Mouse (Mus musculus): ENCODE data around the gene Sdhaf1.
A peak's percentile ranks its signal among the peaks of the same experiment; 100 is the strongest.

Sdhaf1 gene

DNA sequence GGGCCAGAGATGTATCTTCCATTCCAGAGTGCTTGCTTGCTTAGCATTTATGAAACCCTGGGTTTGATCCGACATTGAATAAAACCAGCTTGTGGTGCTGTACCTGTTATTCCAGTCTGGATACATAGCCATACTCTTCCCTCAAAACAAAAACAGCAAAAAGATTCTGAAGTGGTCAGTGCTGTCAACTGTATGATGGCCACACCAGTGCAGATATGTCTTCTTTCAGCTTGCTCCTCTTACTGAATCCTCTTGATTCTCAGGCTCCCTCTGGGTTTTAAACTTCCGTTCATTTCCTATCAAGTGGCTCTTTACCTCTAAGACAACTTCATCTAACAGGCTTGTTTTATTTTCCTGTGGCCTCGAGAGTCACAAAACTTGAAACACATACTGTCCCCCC is at the start of gene Sdhaf1:
Sdhaf1 (minus strand) TSS at position 101 of the 400 bp plus-strand sequence.
- no peak for DNase-seq (ENCODE audit: low spot score in 2 of 2)

GRCm38 (mm10) chr7:30367466-30367865 is 43.8 kb upstream of the Sdhaf1 start:
- no peak for DNase-seq (ENCODE audit: low spot score in 2 of 2)

DNA sequence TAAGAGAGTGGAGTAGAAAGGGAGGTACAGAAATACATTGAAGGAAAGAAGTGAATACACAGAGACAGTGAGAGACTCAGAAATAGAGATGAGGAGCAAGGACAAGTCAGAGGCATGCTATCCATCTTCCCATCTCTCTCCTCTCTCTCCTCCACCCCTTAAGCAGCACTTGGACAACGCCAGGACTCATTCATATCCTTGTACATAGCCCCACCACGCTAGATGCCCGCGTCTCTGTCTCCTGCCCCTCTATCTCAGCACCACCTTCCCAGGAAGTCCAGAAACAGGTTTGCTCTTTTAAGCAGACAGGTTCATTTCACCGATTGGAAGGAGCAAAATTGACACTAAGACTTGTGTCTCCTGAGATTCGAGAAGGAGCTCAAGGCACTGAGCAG is 39.6 kb upstream of the Sdhaf1 start:
- no peak for DNase-seq (ENCODE audit: low spot score in 2 of 2)

DNA sequence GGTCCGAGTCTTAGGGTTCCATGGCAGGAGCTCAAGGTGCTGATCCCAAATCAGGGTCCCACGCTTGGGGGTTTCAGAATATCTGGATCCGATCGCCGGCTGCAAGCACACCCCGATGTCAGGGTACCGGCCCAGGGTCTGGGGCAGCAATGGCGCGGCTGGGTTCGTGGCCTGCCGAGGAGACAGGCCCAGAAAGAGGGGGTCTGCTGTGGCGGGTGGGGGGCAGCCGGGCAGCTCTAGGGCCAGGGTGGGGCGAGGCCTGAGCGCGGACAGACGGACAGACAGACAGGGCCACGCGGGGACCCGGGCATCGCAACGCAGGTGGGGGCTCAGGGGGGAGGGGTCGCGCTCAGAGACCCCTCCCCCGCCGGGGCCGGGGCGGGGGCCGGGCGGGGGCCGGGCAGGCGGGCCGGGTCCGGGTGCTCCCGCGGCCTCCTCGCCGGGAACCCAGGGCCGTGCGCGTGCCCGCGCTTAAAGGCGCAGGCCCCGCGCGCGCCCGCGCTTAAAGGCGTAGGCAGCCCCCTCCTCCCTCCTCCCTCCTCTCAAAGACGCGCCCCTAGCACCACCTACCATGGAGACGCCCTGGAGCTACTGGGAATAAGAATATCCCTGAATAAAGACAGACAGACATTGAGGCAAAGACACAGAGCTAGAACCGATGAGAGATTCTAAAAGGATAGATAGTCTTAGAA is 39.1 kb upstream of the Sdhaf1 start, which contains the start of gene Lrfn3:
Lrfn3 (minus strand) TSS at position 121 of the 692 bp plus-strand sequence.
- no peak for DNase-seq (ENCODE audit: low spot score in 2 of 2)

DNA sequence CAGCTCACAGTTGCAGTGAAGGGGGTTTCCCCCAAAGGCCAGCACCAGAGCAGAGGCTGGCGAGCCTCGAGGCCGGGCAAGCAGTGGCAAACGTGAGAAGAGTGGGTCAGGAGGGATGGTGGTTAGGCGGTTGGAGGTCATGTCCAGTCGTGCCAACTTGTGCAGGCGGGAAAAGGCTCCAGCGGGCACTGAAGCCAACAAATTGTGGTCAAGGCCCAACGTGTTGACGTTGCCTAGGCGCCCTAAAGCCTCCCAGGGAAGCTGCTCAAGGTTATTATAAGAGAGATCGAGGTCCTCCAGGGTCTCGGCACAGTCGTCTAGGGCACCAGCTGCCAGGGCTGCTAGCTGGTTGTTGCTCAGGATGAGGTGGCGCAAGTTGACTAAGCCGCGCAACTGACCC is 36.3 kb upstream of the Sdhaf1 start:
- DNase-seq (ENCODE audit: low spot score in 2 of 2), result no peak

GRCm38 (mm10) chr7:30359276-30359865 is 35.7 kb upstream of the Sdhaf1 start:
- DNase-seq (ENCODE audit: low spot score in 2 of 2), result no peak

DNA sequence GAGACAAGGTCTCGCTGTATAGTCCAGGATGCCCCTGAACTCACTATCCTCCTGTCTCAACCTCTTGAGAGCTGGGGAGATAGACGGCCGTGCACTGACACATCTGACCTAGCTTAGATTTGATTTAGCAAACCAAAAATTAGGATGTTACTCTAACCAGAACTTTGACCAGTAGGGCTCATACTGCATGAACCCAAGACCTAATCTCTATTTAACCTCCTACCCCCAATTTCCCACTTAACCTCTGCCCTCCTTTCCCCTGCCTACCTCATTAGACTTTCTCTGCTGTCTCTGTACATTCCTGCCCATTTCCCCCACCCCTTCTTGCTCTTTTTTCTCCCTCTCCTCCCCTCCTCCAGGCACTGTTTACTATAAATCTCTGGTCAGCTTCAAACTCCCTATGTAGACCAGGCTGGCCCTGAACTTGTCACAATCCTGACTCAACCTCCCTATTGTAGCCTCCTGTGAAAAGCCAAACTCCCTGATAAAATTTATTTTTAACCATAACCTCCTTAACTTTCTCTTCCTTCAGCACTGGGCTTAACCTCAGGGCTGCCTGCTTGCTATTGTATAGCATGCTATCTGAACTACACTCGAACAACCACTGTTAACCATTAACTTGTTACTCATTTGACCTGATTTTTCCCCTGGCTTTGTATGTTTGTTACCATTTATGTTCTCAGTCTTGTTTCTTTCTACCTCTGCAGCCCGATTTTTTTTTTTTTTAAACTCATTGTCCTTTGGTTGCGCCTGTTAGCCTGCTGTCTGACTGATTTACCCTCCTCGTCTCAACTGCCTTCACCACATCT is 34.9 kb upstream of the Sdhaf1 start:
- DNase-seq (ENCODE audit: low spot score in 2 of 2), result no peak

GRCm38 (mm10) chr7:30354059-30354458 is 30.4 kb upstream of the Sdhaf1 start:
- DNase-seq (ENCODE audit: low spot score in 2 of 2), result no peak

DNA sequence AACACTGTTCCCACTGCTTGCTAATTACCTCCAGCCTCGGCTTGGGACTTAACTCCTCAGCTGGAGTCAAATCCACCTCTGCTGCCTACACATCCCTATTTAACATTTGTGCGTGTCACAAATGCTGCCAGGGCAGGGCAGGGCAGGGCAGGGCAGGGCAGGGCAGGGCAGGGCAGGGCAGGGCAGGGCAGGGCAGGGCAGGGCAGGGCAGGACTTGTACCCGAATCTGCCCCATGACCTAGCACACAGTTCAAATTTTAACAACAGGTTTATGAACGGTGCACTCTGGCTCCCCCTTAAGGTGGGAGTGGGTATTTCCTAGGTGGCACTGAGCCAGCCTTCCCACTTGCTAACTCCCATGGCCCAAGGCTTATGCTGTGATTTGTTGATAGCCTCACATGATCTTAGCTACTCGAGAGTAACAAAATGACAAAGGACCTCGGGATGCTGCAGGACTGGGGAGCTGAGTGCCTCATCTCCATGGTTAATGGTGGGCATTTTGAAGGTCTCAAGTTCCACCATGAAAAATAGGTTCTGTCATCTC is 29.7 kb upstream of the Sdhaf1 start:
- DNase-seq (ENCODE audit: low spot score in 2 of 2), result peak in 1 of 2 experiments; percentile 44

DNA sequence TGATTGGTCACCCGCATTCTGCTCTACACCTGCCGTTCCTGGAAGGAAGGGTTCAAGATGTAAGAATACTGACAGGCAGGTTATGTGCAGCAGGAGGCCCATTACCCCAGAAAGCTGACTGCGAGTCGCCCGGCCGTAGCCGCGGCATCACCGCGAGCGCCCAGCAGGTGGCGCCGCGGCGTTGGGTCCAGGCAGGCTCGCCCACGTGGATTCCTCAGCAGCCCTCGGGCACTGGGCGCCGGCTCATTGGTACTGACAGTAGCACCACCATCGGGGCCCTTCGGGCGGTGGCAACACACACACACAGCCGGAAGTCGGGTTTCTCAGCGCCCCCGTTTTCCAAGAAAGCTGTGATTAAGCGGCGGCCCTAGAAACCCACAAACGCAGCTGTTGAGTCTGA is 24.1 kb upstream of the Sdhaf1 start:
- DNase-seq (ENCODE audit: low spot score in 2 of 2), result peak; percentile 21 to 45

- peak in 1 of 2 experiments; percentile 50 for DNase-seq (ENCODE audit: low spot score in 2 of 2)
These were observed 23.1 kb upstream of the Sdhaf1 start for GRCm38 (mm10) chr7:30346635-30347379.

GRCm38 (mm10) chr7:30339432-30340109 is 15.9 kb upstream of the Sdhaf1 start:
- no peak for DNase-seq (ENCODE audit: low spot score in 2 of 2)

DNA sequence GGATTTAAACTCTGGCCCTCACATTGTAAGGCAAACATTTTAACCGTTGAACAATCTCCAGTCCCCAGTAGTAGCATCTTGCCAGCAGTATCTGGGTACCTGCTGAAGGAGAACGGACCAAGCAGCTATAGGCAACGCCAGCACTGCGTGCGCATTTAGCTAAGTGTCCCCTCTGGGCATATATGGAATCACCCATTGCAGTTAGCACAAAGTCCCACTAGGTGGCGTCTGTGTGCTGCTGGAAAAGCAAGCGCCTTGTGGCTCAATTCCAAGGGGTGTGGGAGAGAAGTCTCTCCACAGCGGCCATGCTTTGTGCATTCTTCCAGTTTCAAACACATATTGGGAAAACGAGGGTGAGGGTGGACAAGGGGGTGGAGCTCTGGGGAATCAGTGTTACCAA is 12.7 kb upstream of the Sdhaf1 start:
- peak; percentile 30 to 56 for DNase-seq (ENCODE audit: low spot score in 2 of 2)

DNA sequence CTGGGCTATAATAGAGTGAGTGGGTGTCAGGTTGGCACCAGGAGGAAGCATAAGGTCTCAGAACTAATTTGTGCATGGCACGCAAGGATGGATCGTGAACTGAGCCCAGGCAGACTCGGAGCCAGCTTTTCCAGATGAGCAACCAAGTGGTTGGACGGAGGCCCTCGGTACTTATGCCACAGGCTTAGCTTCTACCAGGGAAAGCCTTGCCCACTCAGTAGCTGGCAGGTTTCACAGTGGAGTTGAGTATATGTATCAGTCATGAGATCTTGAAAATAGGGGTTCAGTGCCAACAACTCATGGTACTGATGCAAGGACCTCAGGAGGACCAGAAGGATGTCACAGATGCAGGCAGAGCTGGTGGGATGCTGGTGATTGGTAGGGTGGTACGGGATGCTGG is 12.0 kb upstream of the Sdhaf1 start:
- no peak for DNase-seq (ENCODE audit: low spot score in 2 of 2)

DNA sequence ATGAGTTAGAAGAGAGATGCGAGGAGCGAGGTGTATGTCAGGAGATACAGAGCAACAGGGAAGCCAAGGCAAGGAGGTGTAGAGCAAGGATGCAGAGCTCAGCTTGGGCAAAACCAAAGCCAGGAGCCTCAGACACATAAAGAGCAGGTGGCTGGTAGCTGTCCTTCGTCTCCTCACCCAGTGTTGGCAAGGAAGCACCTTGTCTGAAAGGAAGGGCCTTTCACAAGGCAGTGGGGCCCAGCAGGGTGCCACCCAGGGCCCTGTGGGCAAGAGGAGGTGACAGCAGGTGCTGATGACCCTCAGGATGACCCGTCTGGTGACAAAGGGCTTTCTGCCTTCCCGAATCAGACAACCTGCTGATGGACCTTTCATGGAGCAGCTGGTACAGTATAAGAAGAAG is 10.9 kb upstream of the Sdhaf1 start:
- no peak for DNase-seq (ENCODE audit: low spot score in 2 of 2)

GRCm38 (mm10) chr7:30333436-30333835 is 9.7 kb upstream of the Sdhaf1 start:
- no peak for DNase-seq (ENCODE audit: low spot score in 2 of 2)

DNA sequence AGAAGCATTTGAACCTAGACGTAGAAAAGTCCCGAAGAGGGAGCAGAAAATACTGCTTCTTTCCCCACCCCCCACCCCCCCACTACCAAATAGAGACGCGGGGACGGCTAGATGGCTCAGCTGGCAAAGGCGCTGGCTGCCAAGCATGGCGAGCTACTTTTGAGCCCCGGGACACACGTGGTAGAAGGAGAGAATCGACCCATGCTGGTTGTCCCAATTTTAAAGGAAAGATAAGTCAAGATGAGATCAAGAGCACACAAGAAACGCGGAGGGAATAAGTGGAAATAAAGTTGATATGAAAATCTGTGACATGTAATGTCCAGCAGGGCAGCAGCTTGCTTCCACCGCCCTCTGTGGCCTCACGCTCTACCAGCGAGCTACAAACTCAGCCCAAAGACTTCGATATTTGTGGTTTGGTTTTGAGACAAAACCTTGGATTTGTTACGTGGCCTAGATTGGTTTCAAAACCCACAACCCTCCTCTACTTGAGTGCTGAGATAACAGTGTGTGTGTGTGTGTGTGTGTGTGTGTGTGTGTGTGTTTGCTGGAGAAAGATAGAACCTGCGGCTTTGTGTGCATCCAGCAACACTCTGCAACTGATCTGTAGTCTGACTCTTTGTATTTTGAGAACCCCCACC is 9.0 kb upstream of the Sdhaf1 start:
- DNase-seq (ENCODE audit: low spot score in 2 of 2), result no peak

- DNase-seq (ENCODE audit: low spot score in 2 of 2), result peak; percentile 19 to 64
These were observed 8.2 kb upstream of the Sdhaf1 start for GRCm38 (mm10) chr7:30331887-30332286.

DNA sequence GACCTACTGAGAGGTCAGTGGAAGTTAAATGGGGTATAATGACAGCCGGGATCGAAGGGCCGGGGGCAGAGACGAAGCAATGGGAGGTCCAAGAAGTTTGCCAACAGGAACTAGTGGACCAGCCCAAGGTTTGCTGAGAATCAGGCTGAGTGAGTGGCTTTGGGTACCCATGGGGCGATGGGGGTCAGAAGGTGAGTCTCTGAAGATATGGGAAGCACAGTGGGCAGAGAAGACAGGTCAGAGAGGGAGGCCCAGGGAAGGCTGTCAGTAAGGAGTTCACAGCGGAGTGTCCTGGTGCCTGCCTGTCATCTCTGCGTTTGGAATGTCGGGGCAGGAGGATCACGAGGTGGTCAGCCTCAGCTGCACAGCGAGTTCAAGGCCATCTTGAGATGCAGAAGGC is 4.7 kb upstream of the Sdhaf1 start:
- no peak for DNase-seq (ENCODE audit: low spot score in 2 of 2)

GRCm38 (mm10) chr7:30327140-30327539 is 3.4 kb upstream of the Sdhaf1 start:
- DNase-seq (ENCODE audit: low spot score in 2 of 2), result no peak

- no peak for DNase-seq (ENCODE audit: low spot score in 2 of 2)
These were observed 2.7 kb upstream of the Sdhaf1 start for GRCm38 (mm10) chr7:30326427-30326826.

All from spleen, postnatal 14 days (tissue).